Mouse (Mus musculus): ENCODE results near the gene Cfap58. TPM values are rescaled to one million over a fixed set of nuclear protein-coding genes. Genes with fewer than 3 reads are reported as not detected.
A peak's percentile ranks its signal among the peaks of the same experiment; 100 is the strongest.

Gene Cfap58
- polyA plus RNA-seq (2016; fragmentation: Nextera tagmentation; extraction: Ambion mirVana): 0.20 and 0.33 TPM in 2 replicates

DNA sequence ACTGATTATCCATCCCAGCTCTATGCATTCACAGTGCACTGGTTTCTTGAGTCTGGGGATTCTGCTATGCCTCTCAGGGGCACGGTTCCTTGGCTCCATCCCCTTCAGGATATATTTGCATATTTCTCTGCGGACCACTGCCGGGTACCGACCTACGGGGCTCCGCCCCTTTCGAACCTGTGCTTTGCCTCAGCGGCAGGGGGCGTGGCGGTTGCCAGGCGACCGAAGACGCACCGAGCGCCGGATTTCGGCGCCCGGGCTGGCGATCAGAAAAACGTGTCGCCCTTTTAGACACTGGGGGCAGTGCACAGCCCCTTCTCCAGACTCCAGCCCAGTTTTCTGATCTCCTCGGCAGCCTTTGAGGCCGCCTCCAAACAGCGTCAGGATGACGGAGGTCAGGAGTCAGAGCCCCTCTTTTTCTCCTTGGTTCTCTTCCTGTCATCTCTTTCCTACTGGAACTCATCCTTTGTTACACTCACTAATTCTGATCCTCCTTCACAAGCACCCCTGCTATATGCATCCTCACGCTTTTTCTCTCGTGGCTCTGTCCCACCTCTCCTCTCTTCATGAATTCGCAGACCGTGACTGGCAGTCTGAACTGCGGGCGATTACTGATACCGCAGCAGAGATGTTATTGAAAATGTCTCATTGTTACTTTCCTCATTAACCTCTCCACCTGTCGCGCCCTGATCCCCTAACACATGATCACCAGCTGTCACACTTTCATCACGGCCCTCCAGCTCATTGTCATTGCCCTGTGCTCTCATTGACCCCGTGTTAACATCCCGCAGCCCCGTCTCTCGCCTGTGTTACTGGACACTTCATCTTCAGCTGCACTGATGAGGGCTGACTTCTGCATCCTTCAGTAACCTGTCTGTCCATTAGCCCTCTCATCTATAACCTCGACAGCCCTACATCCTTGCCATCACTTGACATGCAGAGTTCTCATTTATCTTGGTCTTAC is at the start of gene Cfap58:
Cfap58 (plus strand) TSS at position 233 of the 964 bp plus-strand sequence.
- 4% methylated on average over 41 of the region's 41 CpGs for WGBS
- Histone ChIP-seq H3K27ac (no peak within 1 kb of the TSS), H3K9ac (peak within 1 kb of the TSS; percentile 44; the same call in 1 of the 2 replicates), H3K4me1 (0 out of 2 replicates have a peak, but pooled peaks cover 3% of the 10 kb centered on the region), H3K4me2 (replicated peaks) (peak within 1 kb of the TSS; percentile 71), H3K36me3 (no peaks in the 10 kb centered on the region), H3K4me3 (peak within 1 kb of the TSS; percentile 35), H3K27me3 (replicated peaks) (no peaks in the 10 kb centered on the region), H3K9me3 (no peaks in the 10 kb centered on the region)
- ATAC-seq (ENCODE audit: low FRiP score, low read depth): peak; percentile 88

DNA sequence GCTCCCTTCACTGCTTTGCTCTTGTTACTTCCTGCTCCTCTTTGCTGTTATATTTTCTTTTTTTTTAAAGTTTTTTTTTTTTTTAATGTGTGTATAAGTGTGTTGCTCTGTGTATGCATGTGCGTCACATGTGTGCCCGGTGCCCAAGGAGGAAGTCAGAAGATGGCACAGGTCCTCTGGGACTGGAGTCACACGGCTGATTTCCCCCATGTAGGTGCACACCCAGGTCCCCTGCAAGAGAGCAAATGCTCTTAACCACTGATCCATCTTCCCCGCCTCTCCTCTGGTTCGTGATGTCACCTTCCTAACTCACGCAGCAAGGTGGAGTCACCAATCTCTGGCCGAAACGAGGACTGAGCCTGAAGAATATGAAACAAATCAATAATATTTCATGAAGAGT is 49.4 kb upstream of the Cfap58 start:
- Histone ChIP-seq H3K36me3 (no peaks in the 10 kb centered on the region), H3K4me1 (peaks cover 10% of the 10 kb centered on the region), H3K4me3 (no peak overlapping the region), H3K27ac (no peak overlapping the region), H3K4me2 (replicated peaks) (no peak overlapping the region), H3K27me3 (replicated peaks) (no peaks in the 10 kb centered on the region), H3K9me3 (no peaks in the 10 kb centered on the region), H3K9ac (no peak overlapping the region)
- ATAC-seq (ENCODE audit: low FRiP score, low read depth): no peak
- 91% methylated on average over 8 of the region's 8 CpGs for WGBS

DNA sequence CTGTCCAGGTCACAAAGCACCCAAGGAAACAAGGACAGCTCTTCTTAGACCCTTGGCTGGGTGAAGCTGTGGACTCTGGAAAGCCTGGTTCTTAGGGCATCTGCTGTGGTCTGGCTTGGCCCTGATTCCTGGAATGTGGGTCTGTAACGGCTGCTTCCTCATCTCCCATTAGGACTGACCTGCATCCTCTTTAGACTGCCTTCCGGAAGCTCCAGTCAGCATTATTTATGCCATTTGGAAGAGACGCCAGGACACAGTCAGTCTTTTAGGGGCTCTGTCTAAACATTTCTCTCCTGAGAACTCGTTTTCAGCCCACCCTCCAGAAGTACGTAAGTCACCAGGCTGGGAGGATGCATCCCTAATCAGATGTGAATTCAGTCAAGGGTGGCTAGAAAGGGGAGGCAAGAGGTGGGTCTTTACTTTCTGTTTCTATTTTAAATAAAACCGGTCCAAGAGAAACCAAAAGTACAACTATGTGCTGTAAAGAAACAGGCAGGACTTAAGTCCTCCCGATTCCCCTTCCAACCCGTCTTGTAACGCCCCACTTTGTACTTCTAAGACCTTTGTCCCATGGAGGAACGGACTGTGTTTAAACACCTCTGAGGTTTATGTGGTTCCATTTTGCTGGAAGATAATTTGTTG is 46.9 kb upstream of the Cfap58 start:
- H3K27ac ChIP-seq: no peak overlapping the region
- ATAC-seq (ENCODE audit: low FRiP score, low read depth): no peak

DNA sequence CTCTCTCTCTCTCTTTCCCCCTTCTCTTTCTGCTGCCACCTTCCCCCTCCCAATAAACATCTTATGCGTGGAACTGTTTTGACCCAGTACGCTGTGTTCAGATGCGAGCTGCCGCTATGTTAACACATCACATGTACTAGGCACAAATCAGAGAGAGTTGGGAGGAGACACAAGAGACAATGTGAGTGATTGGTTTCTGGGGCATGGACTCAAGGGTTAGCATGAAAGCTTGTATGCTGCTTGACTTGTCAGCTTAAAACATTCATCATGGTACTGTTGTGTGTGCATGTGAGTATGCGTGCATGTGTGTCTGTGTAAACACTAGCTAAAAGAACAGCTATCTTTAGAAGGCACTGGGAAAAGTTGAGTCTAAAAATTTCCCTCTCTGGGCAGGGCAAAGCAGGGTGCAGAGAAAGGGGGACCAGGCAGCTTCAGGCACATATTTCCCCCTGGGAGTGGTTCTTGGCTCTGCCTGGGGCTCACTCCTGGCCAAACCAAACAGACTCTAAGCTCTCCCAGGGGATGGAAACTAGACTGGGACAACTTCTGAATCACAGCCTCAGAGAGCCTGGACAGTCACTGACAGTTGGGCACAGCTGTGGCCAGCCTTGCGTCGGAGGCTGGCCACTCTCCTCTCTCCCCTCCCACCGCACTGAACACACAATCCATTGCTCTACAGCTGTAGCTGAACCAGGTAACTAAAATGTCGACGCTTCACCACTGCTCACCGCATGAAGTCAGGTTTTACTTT is 45.7 kb upstream of the Cfap58 start:
- 0 out of 2 replicates have a peak, but pooled peaks cover 5% of the 10 kb centered on the region for H3K4me1 ChIP-seq
- no peaks in the 10 kb centered on the region for H3K27me3 ChIP-seq (replicated peaks)
- H3K4me3 ChIP-seq: no peak overlapping the region
- peaks cover 26% of the 10 kb centered on the region for H3K36me3 ChIP-seq
- ATAC-seq (ENCODE audit: low FRiP score, low read depth): no peak
- 83% methylated on average over 11 of the region's 11 CpGs for WGBS
- no peak overlapping the region for H3K9ac ChIP-seq
- H3K27ac ChIP-seq: no peak overlapping the region
- no peak overlapping the region for H3K4me2 ChIP-seq (replicated peaks)
- H3K9me3 ChIP-seq: no peaks in the 10 kb centered on the region

More for the DNA sequence above, 46.9 kb upstream of the Cfap58 start:
- no peaks in the 10 kb centered on the region for H3K27me3 ChIP-seq (replicated peaks)
- H3K4me3 ChIP-seq: no peak overlapping the region
- no peaks in the 10 kb centered on the region for H3K9me3 ChIP-seq
- peaks cover 15% of the 10 kb centered on the region; the same call in 1 of the 2 replicates for H3K36me3 ChIP-seq
- H3K4me1 ChIP-seq: 0 out of 2 replicates have a peak, but pooled peaks cover 5% of the 10 kb centered on the region
- H3K9ac ChIP-seq: no peak overlapping the region
- 70% methylated on average over 10 of the region's 10 CpGs for WGBS
- no peak overlapping the region for H3K4me2 ChIP-seq (replicated peaks)

DNA sequence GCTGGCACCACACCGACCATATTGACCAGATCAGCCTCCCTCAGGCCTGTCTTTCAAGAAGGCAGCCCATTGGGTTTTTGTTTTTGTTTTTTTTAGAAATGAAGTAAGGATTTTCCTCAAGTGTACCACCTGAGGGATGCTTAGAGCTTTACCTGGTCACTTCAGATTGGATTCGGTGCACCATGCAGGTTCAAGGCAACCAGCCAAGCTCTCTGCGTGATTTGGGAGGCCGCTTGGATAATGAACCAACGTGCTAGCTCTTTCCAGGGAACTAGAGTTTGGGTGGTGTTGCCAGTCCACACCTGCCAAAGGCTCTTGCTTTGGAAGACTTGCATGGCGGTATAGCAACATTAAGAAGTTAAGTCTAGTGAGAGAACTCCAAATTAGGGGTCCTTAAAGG is 44.4 kb upstream of the Cfap58 start:
- H3K4me2 ChIP-seq (replicated peaks): no peak overlapping the region
- 92% methylated on average over 6 of the region's 6 CpGs for WGBS
- H3K9ac ChIP-seq: no peak overlapping the region
- no peak overlapping the region for H3K4me3 ChIP-seq
- no peak overlapping the region for H3K27ac ChIP-seq
- H3K36me3 ChIP-seq: peaks cover 38% of the 10 kb centered on the region
- no peaks in the 10 kb centered on the region for H3K9me3 ChIP-seq
- no peaks in the 10 kb centered on the region for H3K27me3 ChIP-seq (replicated peaks)
- no peak for ATAC-seq (ENCODE audit: low FRiP score, low read depth)
- H3K4me1 ChIP-seq: 0 out of 2 replicates have a peak, but pooled peaks cover 5% of the 10 kb centered on the region

DNA sequence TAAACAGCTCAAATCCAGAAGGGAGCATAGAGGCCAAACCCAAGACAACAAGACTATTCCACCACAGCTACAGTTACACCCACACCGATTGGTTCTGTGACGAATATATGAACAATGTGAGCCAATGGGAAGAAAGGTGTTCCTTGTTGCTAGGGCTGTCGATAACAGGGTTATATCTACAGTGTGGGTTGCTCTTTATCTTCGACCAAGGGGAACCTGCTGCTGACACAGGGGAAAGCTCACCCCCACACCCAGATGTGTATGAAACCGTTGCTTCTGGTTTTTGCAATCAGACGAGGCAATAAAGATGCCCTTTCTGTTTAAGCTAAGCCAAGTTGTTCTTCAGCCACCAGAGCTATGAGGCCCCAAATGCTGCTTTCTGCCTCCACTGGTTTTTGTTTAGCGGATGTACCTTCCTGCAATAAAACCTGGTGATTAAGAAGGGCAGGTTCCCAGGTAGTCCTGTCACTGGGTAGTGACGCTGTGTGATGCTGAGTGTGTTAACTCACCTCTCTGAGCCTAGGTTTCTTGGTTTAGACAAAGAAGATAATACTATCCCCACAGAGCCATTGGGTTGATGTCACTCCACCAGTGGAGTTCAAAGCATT is 38.9 kb upstream of the Cfap58 start:
- Histone ChIP-seq H3K27me3 (replicated peaks) (no peaks in the 10 kb centered on the region), H3K4me2 (replicated peaks) (no peak overlapping the region), H3K9me3 (no peaks in the 10 kb centered on the region), H3K4me1 (peaks cover 4% of the 10 kb centered on the region), H3K27ac (no peak overlapping the region), H3K4me3 (no peak overlapping the region), H3K36me3 (peaks cover 38% of the 10 kb centered on the region), H3K9ac (no peak overlapping the region)
- WGBS: 93% methylated on average over 8 of the region's 8 CpGs
- ATAC-seq (ENCODE audit: low FRiP score, low read depth): no peak

DNA sequence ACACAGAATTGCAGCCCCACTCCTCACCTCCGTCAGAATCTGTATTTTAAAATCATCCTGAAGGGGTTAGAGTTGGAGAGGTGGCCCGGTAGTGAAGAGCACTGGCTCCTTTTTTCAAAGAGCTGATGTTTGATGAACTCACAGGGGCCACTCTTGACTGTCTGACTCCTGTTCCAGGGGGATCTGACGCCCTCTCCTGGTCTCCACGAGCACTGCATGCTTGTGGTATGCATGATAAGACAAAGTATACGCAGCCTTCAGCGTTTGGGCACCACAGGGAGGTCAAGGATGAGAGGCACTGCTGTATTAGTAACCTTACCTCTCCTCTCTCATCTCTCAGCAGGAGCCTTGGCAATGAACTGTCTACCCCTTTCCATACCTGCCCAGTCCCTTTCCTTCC is 37.5 kb upstream of the Cfap58 start:
- Histone ChIP-seq H3K9ac (no peak overlapping the region), H3K27ac (no peak overlapping the region), H3K4me2 (replicated peaks) (no peak overlapping the region), H3K27me3 (replicated peaks) (no peaks in the 10 kb centered on the region), H3K4me1 (peaks cover 7% of the 10 kb centered on the region), H3K36me3 (peaks cover 29% of the 10 kb centered on the region), H3K4me3 (no peak overlapping the region), H3K9me3 (no peaks in the 10 kb centered on the region)
- WGBS: 68% methylated on average over 6 of the region's 6 CpGs
- ATAC-seq (ENCODE audit: low FRiP score, low read depth): no peak

DNA sequence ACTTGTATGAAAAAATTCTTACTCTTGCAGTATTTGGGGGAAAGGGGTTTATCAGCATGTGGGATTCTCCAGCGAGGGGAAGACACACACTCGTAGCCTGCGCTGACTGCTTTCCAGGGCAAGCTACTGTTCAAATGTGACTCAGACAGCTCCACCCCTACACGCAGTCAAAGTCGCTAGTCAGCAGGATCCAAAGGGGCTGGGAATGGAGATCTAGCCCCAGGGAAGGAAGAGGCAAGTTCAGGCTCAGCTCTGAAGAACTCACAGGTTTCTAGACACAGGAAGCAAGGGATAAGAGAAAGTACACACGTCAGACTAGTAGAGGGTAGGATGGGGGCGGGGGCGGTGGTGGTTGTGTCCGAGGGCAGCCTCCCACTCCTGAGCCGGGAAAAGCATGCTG is 36.9 kb upstream of the Cfap58 start:
- ATAC-seq (ENCODE audit: low FRiP score, low read depth): no peak
- H3K27me3 ChIP-seq (replicated peaks): no peaks in the 10 kb centered on the region
- no peak overlapping the region for H3K27ac ChIP-seq
- WGBS: 88% methylated on average over 10 of the region's 10 CpGs
- H3K9ac ChIP-seq: no peak overlapping the region
- H3K36me3 ChIP-seq: peaks cover 24% of the 10 kb centered on the region
- H3K4me2 ChIP-seq (replicated peaks): no peak overlapping the region
- H3K4me3 ChIP-seq: no peak overlapping the region
- H3K4me1 ChIP-seq: peaks cover 11% of the 10 kb centered on the region
- H3K9me3 ChIP-seq: no peaks in the 10 kb centered on the region

DNA sequence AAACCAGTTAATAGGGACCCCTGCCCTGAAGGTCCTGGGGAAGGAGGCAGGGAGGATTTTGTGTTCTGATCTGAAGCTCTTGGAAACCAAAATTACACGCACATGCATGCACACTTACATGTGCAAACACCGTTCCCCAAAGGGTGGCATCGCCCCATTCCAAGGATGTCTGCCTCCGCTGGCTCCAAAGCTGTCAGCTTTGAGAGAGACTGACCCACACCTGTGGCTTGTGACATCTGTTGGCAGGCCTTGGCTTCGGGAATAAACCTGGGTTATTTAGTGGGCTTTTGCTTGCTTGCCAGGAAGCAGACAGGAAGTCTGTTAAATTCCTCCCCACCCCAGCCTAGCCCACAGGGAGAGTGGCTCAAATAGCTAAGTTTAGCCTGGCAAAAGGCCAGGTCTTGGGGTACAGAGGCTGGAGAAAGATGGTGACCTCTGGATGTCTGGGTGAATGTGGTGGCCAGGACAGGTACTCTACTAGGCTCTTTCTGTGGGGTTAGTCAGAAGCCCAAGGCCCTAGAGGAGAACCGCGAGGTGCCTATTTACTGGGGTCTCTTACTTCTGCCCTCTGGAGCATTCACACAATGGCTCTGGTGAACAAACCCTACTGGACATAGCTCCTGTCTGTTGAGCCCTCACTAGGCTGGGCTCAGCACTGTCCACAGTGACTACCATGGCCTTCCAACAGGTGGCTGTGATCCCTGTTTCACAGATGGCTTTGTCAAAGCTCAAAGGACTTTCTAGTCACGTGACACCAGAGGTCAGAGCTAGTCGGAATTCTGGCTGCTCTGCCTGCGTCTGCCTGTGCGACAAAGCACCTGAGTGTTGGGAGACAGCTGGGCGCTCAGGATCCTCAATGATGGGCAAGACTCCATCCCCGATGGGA is 34.9 kb upstream of the Cfap58 start:
- Histone ChIP-seq H3K9me3 (no peaks in the 10 kb centered on the region), H3K27ac (no peak overlapping the region), H3K36me3 (peaks cover 4% of the 10 kb centered on the region), H3K4me1 (peaks cover 11% of the 10 kb centered on the region), H3K4me2 (replicated peaks) (no peak overlapping the region), H3K9ac (no peak overlapping the region), H3K27me3 (replicated peaks) (no peaks in the 10 kb centered on the region), H3K4me3 (no peak overlapping the region)
- WGBS: 74% methylated on average over 13 of the region's 13 CpGs
- ATAC-seq (ENCODE audit: low FRiP score, low read depth): no peak

DNA sequence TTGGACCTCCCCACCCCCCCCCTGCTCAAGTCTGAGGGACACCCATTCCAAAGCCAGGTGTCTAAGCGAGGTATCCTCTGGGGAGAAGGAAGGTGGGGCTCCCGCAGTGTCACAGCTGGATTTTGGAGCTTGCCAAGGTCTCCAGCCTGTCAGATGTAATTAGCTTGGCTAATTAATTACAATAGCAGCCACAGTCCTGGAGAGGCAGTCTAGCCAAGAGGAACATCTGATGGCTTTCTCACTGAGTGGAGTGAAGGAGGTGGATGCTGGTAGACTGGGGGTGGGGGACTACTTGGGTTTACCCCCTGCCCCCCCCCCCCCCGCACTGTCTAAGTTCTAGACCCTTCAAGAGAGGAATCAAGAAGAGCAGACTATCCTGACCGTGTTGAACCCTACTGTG is 33.8 kb upstream of the Cfap58 start:
- WGBS: 60% methylated on average over 4 of the region's 4 CpGs
- no peak overlapping the region for H3K27ac ChIP-seq
- no peak; the same call in 1 of the 2 replicates for ATAC-seq (ENCODE audit: low FRiP score, low read depth)

DNA sequence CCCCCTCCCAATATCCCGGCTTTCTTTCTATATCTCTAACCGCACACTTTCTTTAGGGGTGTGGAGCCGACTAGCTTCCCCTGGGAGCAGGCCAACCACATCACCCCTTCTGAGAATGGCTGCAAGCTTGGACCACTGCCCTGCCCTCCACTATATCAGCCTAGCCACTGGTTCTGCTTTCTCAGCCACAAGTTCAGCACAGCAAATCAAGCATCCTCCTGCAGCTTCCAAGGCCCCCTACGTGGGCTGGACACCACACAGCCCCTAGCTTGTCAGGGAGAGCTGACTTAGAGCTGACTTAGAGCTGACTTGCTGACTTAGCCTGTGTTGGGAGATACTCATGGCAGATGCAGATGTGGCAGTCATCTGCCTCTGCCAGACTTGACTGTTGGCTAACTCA is 32.4 kb upstream of the Cfap58 start:
- Histone ChIP-seq H3K4me1 (peaks cover 30% of the 10 kb centered on the region), H3K9ac (no peak overlapping the region), H3K4me2 (replicated peaks) (no peak overlapping the region), H3K9me3 (no peaks in the 10 kb centered on the region), H3K27ac (no peak overlapping the region), H3K36me3 (no peaks in the 10 kb centered on the region), H3K27me3 (replicated peaks) (no peaks in the 10 kb centered on the region), H3K4me3 (no peak overlapping the region)
- 87% methylated on average over 4 of the region's 4 CpGs for WGBS
- ATAC-seq (ENCODE audit: low FRiP score, low read depth): no peak

More for the DNA sequence above, 33.8 kb upstream of the Cfap58 start:
- no peak overlapping the region for H3K9ac ChIP-seq
- no peaks in the 10 kb centered on the region for H3K9me3 ChIP-seq
- no peaks in the 10 kb centered on the region for H3K27me3 ChIP-seq (replicated peaks)
- H3K4me2 ChIP-seq (replicated peaks): no peak overlapping the region
- peaks cover 16% of the 10 kb centered on the region for H3K4me1 ChIP-seq
- no peaks in the 10 kb centered on the region for H3K36me3 ChIP-seq
- no peak overlapping the region for H3K4me3 ChIP-seq
